Mouse (Mus musculus): Measurements from ENCODE around the gene Syn3. TPM values are rescaled to one million over a fixed set of nuclear protein-coding genes. Genes with fewer than 3 reads are reported as not detected.

Syn3 gene
- total RNA-seq, 2 experiments from 2014 or later = 21.1 to 22.2 TPM

GRCm38 (mm10) chr10:86317633-86318032, 181.1 kb downstream of the Syn3 start:
- Histone ChIP-seq H3K27ac (no peak overlapping the region), H3K4me3 (no peak overlapping the region)
- no peak for DNase-seq (ENCODE audit: low spot score in 2 of 2)
- TF ChIP-seq CTCF (conservative IDR thresholded peaks at IDR 0.05) = no peak

GRCm38 (mm10) chr10:86315513-86315912, 183.2 kb downstream of the Syn3 start:
- H3K27ac ChIP-seq = 0 out of 2 replicates have a peak overlapping the region, but pooled peaks have one; percentile 23
- no peak for DNase-seq (ENCODE audit: low spot score in 2 of 2)
- H3K4me3 ChIP-seq = no peak overlapping the region
- no peak for TF ChIP-seq CTCF (conservative IDR thresholded peaks at IDR 0.05)

- TF ChIP-seq CTCF (conservative IDR thresholded peaks at IDR 0.05) = no peak
- no peak for DNase-seq (ENCODE audit: low spot score in 2 of 2)
- H3K27ac ChIP-seq = no peak overlapping the region
- no peak overlapping the region for H3K4me3 ChIP-seq
Measured at GRCm38 (mm10) chr10:86313448-86313847, 185.2 kb downstream of the Syn3 start.

GRCm38 (mm10) chr10:86312976-86313375, 185.7 kb downstream of the Syn3 start:
- Histone ChIP-seq H3K4me3 (no peak overlapping the region), H3K27ac (no peak overlapping the region)
- DNase-seq (ENCODE audit: low spot score in 2 of 2) = no peak
- no peak for TF ChIP-seq CTCF (conservative IDR thresholded peaks at IDR 0.05)

- Histone ChIP-seq H3K27ac (0 out of 2 replicates have a peak overlapping the region, but pooled peaks have one; percentile 18), H3K4me3 (no peak overlapping the region)
- TF ChIP-seq CTCF (conservative IDR thresholded peaks at IDR 0.05) = no peak
- DNase-seq (ENCODE audit: low spot score in 2 of 2) = no peak
Measured at GRCm38 (mm10) chr10:86310527-86310926, 188.2 kb downstream of the Syn3 start.

- no peak for TF ChIP-seq CTCF (conservative IDR thresholded peaks at IDR 0.05)
- Histone ChIP-seq H3K4me3 (no peak overlapping the region), H3K27ac (no peak overlapping the region)
- DNase-seq (ENCODE audit: low spot score in 2 of 2) = no peak
Measured at GRCm38 (mm10) chr10:86307235-86307634, 191.5 kb downstream of the Syn3 start.

- H3K4me3 ChIP-seq = no peak overlapping the region
- TF ChIP-seq CTCF (conservative IDR thresholded peaks at IDR 0.05) = no peak
- H3K27ac ChIP-seq = no peak overlapping the region
- no peak for DNase-seq (ENCODE audit: low spot score in 2 of 2)
Measured at GRCm38 (mm10) chr10:86304583-86304982, 194.1 kb downstream of the Syn3 start.

- no peak for TF ChIP-seq CTCF (conservative IDR thresholded peaks at IDR 0.05)
- H3K27ac ChIP-seq = no peak overlapping the region
- no peak for DNase-seq (ENCODE audit: low spot score in 2 of 2)
- peak overlapping the region; percentile 4; the same call in 1 of the 2 replicates for H3K4me3 ChIP-seq
Measured at GRCm38 (mm10) chr10:86303495-86303876, 195.2 kb downstream of the Syn3 start.

- peak; percentile 66 to 81 for DNase-seq (ENCODE audit: low spot score in 2 of 2)
- peak overlapping the region; percentile 90 for H3K27ac ChIP-seq
- peak; percentile 86 for TF ChIP-seq CTCF (conservative IDR thresholded peaks at IDR 0.05)
- H3K4me3 ChIP-seq = peak overlapping the region; percentile 73
Measured at GRCm38 (mm10) chr10:86302761-86303494, 195.8 kb downstream of the Syn3 start.

- no peak for TF ChIP-seq CTCF (conservative IDR thresholded peaks at IDR 0.05)
- no peak for DNase-seq (ENCODE audit: low spot score in 2 of 2)
- Histone ChIP-seq H3K27ac (peak overlapping the region; percentile 90), H3K4me3 (peak overlapping the region; percentile 73)
Measured at GRCm38 (mm10) chr10:86302318-86302648, 196.4 kb downstream of the Syn3 start.

GRCm38 (mm10) chr10:86301593-86302317, 196.9 kb downstream of the Syn3 start:
- H3K27ac ChIP-seq = peak overlapping the region; percentile 90
- no peak for TF ChIP-seq CTCF (conservative IDR thresholded peaks at IDR 0.05)

GRCm38 (mm10) chr10:86301117-86301490, 197.6 kb downstream of the Syn3 start:
- Histone ChIP-seq H3K27ac (peak overlapping the region; percentile 90), H3K4me3 (peak overlapping the region; percentile 73)
- no peak for DNase-seq (ENCODE audit: low spot score in 2 of 2)
- no peak for TF ChIP-seq CTCF (conservative IDR thresholded peaks at IDR 0.05)

More at GRCm38 (mm10) chr10:86301593-86302317, 196.9 kb downstream of the Syn3 start:
- DNase-seq (ENCODE audit: low spot score in 2 of 2) = no peak
- H3K4me3 ChIP-seq = peak overlapping the region; percentile 73

GRCm38 (mm10) chr10:86300293-86301116, 198.2 kb downstream of the Syn3 start, which contains the start of gene Timp3:
Gene Timp3 (plus strand): TSS chr10:86300372.
- no peak for TF ChIP-seq CTCF (conservative IDR thresholded peaks at IDR 0.05)
- DNase-seq (ENCODE audit: low spot score in 2 of 2) = peak; percentile 43 to 53
- peak within 1 kb of the TSS; percentile 90 for H3K27ac ChIP-seq
- peak within 1 kb of the TSS; percentile 73 for H3K4me3 ChIP-seq
